Mouse (Mus musculus) c-Kit-positive CD71-positive TER-119-positive erythroid progenitor cells, embryonic 14.5 days (primary cell): Measurements from ENCODE around the gene Pxdc1.
A peak's percentile ranks its signal among the peaks of the same experiment; 100 is the strongest.

Source experiments
- DNase-seq: peaks from one replicate; pipeline ENCODE4 v3.0.0-alpha.2; 2013; ENCODE audit warnings: low spot score

Gene Pxdc1

GRCm38 (mm10) chr13:34650953-34651352, 2.3 kb downstream of the Pxdc1 start:
- no peak for DNase-seq

GRCm38 (mm10) chr13:34650371-34650770, 2.9 kb downstream of the Pxdc1 start:
- no peak for DNase-seq

GRCm38 (mm10) chr13:34647751-34648150, 5.5 kb downstream of the Pxdc1 start:
- no peak for DNase-seq

GRCm38 (mm10) chr13:34647221-34647620, 6.1 kb downstream of the Pxdc1 start:
- DNase-seq = no peak

DNA sequence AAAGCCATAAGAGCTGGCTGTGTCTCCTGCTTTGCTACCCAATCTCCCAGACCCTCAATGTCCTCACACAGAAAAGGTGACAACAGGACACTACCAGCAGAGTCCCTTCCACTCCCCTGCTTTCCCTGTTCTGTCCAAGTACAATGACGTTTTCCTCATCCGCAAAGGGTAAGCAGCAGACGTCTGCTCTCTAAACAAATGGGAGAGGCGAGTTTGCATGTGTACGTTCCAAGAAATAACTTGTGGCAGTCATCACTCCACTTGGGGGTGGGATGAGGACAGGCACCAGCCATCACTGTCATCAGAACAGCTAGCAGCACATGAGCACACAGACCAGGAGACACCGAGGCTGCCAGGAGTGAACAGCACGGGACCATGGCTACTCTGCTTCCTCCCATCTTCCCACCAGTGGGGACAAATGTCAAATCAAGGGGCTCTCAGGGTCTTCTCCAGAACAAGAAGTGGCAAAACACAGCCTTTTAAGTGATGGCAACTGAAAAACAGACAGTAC, 7.0 kb downstream of the Pxdc1 start:
- no peak for DNase-seq

GRCm38 (mm10) chr13:34645519-34645918, 7.8 kb downstream of the Pxdc1 start:
- DNase-seq = no peak

GRCm38 (mm10) chr13:34644401-34644800, 8.9 kb downstream of the Pxdc1 start:
- DNase-seq = no peak

GRCm38 (mm10) chr13:34643926-34644325, 9.4 kb downstream of the Pxdc1 start:
- no peak for DNase-seq

DNA sequence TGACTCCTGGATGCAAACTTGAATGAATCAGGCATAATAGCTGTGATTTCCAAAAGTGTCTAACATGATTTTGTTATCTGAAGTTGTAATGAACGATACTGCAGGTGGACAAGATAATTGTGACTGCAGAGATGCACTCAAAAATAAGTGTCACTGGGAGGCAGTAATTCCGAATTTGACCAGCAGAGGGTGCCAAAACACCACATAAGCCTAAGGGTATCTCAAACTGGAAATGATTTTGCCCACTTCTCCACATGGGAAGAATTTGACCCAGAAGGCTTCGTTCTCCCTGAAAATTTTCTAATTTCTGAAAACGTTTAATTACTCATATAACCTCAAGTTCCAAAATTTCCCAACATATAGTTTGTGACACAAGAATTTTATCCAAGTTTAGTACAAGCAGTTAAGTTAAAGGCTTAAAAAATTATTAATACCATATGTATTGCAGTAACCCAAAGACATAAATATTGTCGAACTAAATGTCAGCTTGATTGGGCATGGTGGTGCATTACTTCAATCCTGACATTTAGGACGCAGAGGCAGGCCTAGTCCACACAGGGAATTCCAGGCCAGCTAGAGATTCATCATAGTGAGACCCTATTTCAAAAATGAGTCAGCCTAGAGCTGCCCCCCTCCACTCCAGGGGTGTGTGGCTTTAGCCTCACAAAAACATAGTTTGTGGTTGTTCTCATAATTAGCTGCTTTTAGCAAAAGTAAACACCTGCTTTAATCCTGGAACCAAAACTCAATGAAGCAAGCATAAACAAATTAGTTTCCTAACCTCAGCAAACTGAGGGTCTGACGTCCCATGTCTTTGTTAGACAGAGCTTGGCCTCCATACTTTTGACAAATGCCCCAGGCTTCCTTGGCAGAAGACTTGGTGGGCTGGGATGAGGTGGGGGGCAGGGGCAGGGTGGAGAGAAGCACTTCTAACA, 10.1 kb downstream of the Pxdc1 start:
- peak; percentile 56 for DNase-seq

GRCm38 (mm10) chr13:34641066-34641465, 12.2 kb downstream of the Pxdc1 start:
- no peak for DNase-seq

- no peak for DNase-seq
These were observed 17.3 kb downstream of the Pxdc1 start for GRCm38 (mm10) chr13:34635978-34636377.

GRCm38 (mm10) chr13:34630319-34630718, 23.0 kb downstream of the Pxdc1 start:
- no peak for DNase-seq

DNA sequence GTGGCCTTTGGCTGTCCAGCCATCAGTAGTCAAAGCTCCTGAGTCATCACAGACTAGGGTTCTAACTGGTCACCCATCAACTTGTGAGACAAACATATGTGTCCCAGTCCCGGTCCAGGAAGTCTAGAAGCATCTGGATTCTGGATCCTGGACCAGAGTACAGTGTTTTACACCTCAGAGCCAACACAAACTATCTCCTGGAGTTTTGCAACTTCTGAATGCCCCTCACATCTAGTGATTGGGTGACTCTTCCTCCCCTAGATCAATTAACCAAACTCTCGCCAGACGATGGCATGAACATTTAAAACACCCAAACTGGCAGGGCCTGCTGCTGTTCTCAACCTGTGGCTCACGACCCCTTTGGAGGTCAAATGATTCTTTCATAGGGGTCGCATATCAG, 23.5 kb downstream of the Pxdc1 start:
- no peak for DNase-seq

DNA sequence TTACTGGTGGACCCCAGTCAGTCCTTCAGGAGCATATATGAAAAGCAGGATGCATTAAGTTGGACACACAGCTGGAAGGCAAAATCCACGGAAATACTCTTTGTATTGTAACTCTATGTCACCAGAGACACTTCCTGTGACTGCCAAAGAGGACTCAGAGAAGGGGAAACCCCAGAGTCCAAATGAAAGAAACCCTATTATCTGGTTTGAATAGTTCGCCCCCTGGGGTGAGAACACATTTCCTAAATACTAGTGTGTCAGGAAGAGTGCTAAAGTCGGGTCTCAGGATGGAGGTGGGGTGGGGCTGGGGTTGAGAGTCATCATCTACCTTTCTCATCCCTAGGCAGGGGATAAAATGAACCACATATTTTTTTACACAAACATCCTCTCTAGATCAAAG, 25.8 kb downstream of the Pxdc1 start:
- no peak for DNase-seq

DNA sequence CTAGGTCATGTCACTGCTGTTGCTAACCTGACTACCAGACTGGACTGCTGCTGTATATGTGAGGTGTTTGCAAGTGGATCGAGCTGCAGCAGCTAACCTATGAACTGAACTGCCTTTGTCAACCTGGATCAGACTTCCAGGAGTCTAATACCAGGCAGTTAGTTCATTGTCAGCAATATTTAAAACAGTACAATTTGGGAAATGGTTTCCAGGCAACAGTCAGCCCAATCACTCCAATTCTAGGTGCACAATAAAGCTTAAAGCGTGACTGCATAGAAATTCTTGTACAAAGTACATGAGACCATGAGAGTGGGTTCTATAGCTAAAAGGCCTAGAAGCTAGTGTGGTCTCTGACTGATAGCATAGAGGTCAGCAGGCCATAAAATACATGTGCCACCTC, 28.9 kb downstream of the Pxdc1 start:
- no peak for DNase-seq

DNA sequence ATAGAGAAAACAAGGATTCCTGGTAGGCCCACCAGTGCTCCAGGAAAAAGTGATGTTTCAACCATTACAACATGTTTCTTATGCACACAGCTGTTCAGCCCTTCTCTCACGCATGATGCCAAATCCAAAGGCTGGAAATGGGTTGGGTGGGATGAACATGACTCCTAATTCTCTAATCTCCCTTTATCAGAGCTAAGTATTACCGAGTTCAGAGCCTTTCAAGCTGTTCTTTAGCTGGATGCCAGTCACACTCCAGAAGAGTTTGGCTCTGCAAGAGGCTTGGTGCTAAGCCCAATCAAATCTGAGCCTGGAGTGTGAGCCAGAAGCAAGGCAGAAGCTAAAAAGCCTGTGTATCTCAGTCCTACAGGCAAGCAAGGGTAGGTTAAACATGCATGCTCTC, 40.9 kb downstream of the Pxdc1 start:
- no peak for DNase-seq

GRCm38 (mm10) chr13:34609711-34610110, 43.6 kb downstream of the Pxdc1 start:
- no peak for DNase-seq

GRCm38 (mm10) chr13:34607079-34607478, 46.2 kb downstream of the Pxdc1 start:
- no peak for DNase-seq

DNA sequence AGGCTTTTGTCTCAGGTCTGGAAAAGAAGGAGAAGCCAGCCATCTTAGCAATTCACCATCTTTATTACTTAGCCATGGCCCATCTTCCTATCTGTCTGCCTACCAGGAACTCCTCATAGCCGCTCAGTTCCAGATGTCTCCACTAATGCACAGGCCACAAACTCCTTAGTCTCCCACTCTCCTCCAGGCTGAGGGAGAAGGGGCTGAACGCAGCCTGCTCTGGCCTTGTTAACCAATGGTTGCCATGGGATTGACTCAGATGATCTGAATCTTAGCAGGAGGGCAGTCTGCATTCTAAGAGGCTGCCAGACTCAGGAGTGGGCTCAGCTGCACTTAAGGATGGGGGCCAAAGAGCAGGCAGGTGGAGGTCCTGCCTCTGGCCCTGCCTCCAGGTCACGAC, 47.4 kb downstream of the Pxdc1 start:
- no peak for DNase-seq

- no peak for DNase-seq
These were observed 48.1 kb downstream of the Pxdc1 start for GRCm38 (mm10) chr13:34605206-34605605.

GRCm38 (mm10) chr13:34604406-34604805, 48.9 kb downstream of the Pxdc1 start:
- DNase-seq = no peak

- no peak for DNase-seq
These were observed 50.5 kb downstream of the Pxdc1 start for GRCm38 (mm10) chr13:34602757-34603156.

DNA sequence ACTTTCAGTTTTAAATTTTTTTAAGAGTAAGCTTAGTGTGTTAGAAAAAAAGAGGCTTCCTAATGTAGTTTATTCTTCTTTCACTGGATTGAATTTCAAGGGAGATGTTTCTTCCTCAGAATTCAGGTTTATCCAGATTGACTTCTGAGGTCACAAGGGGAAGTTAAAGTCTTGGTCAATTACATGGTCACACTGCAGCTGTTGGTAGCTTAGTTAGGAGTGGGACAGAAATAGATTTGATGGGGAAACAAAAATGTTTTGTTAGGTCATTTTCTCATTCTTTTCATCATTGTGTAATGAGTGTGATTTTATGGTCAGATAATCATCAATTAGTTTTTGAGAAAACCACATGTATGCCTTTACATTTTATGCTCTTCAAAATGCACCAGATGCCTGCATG, 56.5 kb downstream of the Pxdc1 start:
- no peak for DNase-seq
